Mouse (Mus musculus): Measurements from ENCODE around the gene Gm7247.
"Not testable (repeated sequence)": the region's sequence is repeated elsewhere in the genome, so short reads cannot be mapped to it uniquely, and the experiment has no call there.

The Gm7247 gene

GRCm38 (mm10) chr14:51361456-51361855 is at the start of gene Gm7247:
Gene Gm7247, plus strand, starts transcription at chr14:51361756.
- DNase-seq (ENCODE audit: low read depth): no peak

DNA sequence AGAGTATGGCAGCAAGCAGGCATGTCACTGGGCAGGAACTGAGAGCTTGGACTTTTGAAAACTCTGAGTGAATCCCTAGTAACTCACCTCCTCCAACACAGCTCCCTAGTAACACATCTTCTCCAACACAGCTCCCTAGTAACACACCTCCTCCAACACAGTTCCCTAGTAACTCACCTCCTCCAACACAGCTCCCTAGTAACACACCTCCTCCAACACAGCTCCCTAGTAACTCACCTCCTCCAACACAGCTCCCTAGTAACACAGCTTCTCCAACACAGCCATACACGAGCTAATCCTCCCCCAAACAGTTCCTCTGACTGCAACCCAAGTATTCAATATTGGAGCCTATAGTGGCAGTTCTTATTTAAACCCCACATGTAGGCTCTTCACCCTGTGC is 37.6 kb upstream of the Gm7247 start:
- no peak for DNase-seq (ENCODE audit: low read depth)

DNA sequence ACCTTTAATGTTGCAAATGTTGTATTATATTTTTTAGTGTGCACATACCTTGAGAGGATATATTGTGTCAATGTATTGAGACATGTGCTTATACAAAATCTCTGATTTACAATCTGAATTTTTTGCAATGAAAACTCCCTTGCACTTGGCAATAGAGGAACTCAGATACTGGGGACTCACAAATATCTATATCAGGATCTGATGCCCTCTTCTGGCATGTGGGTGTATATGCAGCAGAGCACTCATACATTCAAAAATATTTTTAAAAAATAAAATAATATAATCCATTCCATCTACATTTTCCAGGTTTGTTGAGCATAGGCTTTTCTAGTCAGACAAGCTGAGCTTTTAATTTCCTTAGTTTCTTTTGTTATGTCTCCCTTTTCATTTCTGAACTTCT is 15.5 kb upstream of the Gm7247 start:
- DNase-seq (ENCODE audit: low read depth): peak; percentile 11

- no peak for DNase-seq (ENCODE audit: low read depth)
Measured at GRCm38 (mm10) chr14:51358111-51358982, 3.2 kb upstream of the Gm7247 start.

GRCm38 (mm10) chr14:51382805-51383204 is 21.2 kb downstream of the Gm7247 start:
- no peak for DNase-seq (ENCODE audit: low read depth)

DNA sequence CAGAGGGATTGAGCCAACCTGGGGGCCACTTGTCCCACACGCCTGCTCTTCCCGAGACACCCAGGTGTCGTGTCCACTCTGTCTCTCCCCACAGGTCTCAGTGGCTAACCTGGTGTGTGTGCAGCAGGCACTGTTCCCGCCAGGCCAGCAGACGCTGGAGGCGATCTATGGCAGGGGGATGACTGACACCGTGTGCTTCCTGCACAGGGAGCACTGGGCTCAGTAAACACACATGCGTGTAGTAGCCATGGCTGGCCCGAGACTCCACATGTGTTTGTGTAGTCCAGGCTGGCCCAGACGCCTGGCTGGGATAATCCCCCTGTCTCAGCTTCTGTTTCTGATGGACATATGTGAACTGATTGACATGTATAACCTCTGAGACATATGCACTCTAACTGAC is 22.8 kb downstream of the Gm7247 start:
- DNase-seq (ENCODE audit: low read depth): no peak

DNA sequence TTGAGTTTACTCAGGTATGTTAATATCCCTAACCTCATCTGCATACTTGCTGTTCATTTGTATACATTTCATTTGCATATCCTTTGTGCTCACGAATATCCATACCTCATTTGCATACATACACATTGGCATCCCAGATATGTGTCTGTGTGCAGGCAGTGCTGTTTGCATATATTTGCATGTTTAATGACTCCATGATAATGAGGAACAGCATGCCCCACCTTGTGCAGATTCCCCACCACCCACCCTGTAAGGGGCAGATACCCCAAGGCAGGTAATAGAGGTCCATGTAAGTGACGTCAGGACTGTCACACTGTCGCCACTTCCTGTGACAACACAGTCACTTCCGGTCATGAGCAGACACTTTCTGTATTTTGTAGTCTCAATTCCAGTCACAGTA is 24.2 kb downstream of the Gm7247 start:
- peak; percentile 39 for DNase-seq (ENCODE audit: low read depth)

GRCm38 (mm10) chr14:51387768-51388167 is 26.2 kb downstream of the Gm7247 start:
- no peak for DNase-seq (ENCODE audit: low read depth)

DNA sequence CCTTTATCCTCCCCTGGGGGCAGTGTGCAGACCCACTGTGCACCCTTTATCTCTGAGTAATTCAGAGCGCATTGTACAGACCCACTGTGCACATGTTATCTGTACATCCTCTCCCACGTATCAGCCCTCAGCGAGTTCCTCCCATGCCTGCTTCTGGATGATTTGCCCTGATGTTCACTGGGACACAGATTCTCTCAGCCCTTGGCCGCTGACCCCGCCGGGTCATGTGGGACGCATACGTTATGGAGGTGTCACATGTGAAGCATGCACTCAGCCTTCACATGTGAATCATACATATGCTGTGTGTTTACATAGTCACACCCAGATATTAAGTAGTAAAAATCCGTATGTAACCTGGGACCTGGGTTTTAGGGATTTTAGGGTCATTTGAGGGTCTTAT is 26.7 kb downstream of the Gm7247 start:
- no peak for DNase-seq (ENCODE audit: low read depth)

- no peak for DNase-seq (ENCODE audit: low read depth)
Measured at GRCm38 (mm10) chr14:51410520-51410919, 49.0 kb downstream of the Gm7247 start, which contains the start of gene Vmn2r88. Gene Vmn2r88, plus strand, starts transcription at chr14:51410820.

GRCm38 (mm10) chr14:51423885-51424284 is 62.3 kb downstream of the Gm7247 start:
- no peak for DNase-seq (ENCODE audit: low read depth)

DNA sequence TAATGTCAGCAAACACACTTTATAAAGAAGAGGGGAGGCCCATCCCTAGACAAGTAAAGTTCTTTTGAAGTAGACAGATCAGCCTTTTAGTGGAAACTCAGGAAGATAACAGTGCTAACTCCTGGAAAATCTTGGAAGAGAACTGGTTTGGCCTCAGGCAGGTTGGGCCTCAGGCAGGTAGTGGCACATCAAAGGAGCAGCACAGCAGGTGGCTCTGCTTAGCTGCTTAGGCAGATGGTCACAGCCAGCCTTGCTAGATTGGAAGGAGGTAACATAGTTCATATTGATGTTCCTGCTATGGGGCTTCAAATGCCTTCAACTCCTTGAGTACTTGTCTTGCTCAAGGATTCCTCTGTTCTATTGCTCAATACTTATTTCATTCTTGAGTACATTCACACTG is 68.6 kb downstream of the Gm7247 start:
- DNase-seq (ENCODE audit: low read depth): not testable (repeated sequence)

GRCm38 (mm10) chr14:51434546-51434945 is 73.0 kb downstream of the Gm7247 start:
- DNase-seq (ENCODE audit: low read depth): no peak

DNA sequence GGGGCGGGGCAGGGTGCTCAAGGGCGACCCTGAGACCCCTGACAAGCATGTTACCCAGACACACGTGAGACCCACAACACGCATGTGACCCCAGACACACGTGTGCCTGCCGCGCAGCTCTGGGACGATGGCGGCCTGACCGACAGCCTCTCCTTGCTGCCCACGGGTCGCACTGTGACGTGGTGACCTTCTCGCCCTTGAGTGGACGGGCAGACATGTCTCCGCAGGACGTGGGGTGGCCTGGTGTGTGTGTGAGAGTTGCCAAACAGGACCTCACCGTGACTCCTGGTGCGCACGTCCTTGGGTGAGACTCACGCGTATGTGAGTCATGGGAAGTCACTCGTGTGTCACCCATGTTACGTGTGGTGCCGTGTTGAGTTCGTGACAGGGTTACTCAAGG is 73.5 kb downstream of the Gm7247 start:
- no peak for DNase-seq (ENCODE audit: low read depth)

DNA sequence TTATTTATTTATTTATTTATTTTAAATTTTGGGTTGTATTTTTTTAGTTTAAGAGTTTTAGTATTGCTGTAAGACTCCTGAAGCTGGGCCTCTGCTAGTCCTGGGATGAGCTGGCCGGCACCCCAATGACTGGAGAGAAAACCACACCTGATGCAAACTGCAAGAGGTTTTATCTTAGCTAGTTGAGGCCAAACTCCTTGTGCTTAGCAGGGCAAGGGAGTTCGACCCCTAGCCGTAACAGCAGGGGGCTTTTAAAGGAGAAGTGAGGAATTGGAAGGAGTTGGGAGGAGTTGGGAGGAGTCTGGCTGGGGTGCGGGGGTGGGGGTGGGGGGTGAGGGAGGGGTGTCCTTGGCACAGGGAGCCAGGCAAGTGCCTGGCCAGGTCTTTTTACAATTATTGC is 77.4 kb downstream of the Gm7247 start:
- DNase-seq (ENCODE audit: low read depth): no peak

DNA sequence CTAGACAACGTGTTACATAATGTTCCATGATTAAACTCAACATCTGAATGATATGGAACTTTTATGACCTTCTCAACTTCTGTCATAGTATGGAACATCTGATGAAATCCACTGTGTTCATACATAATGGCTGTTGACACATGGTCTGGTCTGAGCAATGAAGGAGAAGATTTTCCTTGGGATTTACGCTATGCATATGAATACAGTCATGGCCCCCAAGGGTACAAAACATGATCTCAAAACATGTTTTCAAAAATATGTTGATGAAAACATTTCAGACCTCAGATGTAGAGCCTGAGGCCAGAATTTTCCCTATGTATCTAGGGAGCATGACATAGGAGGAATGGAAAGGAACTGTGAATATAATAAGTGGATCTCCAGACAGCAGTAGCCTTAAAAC is 90.0 kb downstream of the Gm7247 start, which contains the start of gene Vmn2r89:
Gene Vmn2r89, plus strand, starts transcription at position 301 of the 400 bp plus-strand sequence.
- DNase-seq (ENCODE audit: low read depth): not testable (repeated sequence)

DNA sequence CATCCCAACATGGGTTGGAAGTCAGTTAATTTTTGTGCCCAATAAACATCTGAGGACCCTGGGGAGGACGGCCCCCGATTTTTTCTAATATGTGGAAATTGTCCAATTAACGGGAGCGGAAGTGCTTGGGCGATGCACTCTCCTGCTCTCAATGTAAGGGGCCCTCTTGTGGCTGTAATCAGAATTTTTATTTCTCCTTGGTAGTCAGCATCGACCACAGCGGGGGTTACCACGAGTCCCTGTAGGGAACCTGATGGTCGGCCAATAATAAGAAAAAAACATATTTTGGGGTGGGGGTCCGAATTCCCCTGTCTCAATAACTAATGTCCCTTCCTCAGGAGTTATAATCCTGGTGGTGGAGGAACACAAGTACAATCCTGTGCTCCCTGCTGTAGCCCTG is 118.7 kb downstream of the Gm7247 start:
- not testable (repeated sequence) for DNase-seq (ENCODE audit: low read depth)

- peak; percentile 39 for DNase-seq (ENCODE audit: low read depth)
Measured at GRCm38 (mm10) chr14:51481332-51482015, 119.9 kb downstream of the Gm7247 start.

GRCm38 (mm10) chr14:51482051-51482715 is 120.6 kb downstream of the Gm7247 start:
- no peak for DNase-seq (ENCODE audit: low read depth)

- peak; percentile 45 for DNase-seq (ENCODE audit: low read depth)
Measured at GRCm38 (mm10) chr14:51482971-51483381, 121.4 kb downstream of the Gm7247 start.

- DNase-seq (ENCODE audit: low read depth): no peak
Measured at GRCm38 (mm10) chr14:51483671-51484070, 122.1 kb downstream of the Gm7247 start.

- DNase-seq (ENCODE audit: low read depth): no peak
Measured at GRCm38 (mm10) chr14:51486111-51486510, 124.6 kb downstream of the Gm7247 start.

DNA sequence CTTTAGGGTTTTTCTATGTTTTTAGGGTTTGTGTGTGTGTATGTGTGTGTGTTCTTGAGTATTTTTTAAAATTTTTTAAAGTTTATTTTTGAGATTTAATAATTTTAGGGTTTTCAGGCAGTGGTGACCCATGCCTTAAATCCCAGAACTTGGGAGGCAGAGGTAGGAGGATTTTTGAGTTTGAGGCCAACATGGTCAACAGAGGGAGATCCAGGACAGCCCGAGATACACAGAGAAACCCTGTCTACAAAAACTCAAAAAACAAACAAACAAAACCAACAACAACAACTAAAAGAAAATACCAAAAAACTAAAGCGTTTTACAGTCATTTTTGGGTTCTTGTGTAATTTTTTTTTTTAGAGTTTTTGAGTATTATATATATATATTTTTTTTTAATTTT is 134.2 kb downstream of the Gm7247 start:
- peak; percentile 35 for DNase-seq (ENCODE audit: low read depth)

Measured in 416B (cell line).